Mouse (Mus musculus) MEL (cell line): ENCODE measurements around the gene Ly6g6c. TPM values are rescaled to one million over a fixed set of nuclear protein-coding genes. Genes with fewer than 3 reads are reported as not detected.

Experiments used
- DNase-seq: peaks from one replicate; pipeline ENCODE4 v3.0.0; 2011; ENCODE audit warnings: low read depth, low spot score
- H3K27ac ChIP-seq: 2 replicates; pipeline ENCODE4 v1.5.1; 2012; ENCODE audit warnings: low read depth, mild to moderate bottlenecking, control low read depth, low read length, moderate library complexity; ENCODE audit not compliant: control insufficient read depth
- H3K27me3 ChIP-seq, 2 experiments: fragments of 150-350 bp in 1 of 2; sonication (generic) in 1 of 2; 2 replicates each; pipeline ENCODE4 v1.6.1; 2012; ENCODE audit warnings: low read length in 2 of 2, mild to moderate bottlenecking in 2 of 2, improper control_type of control experiment in 1 of 2, moderate library complexity in 1 of 2; ENCODE audit not compliant: insufficient read depth in 2 of 2, control insufficient read depth in 1 of 2
- H3K36me3 ChIP-seq, 2 experiments: 2 replicates each; pipeline ENCODE4 v1.6.1; 2012 to 2014; ENCODE audit warnings: low read length in 2 of 2, improper control_type of control experiment in 1 of 2, inconsistent platforms in 1 of 2, mild to moderate bottlenecking in 1 of 2; ENCODE audit not compliant: insufficient read depth in 2 of 2, control insufficient read depth in 1 of 2
- H3K4me1 ChIP-seq, 2 experiments: fragments of 150-350 bp in 1 of 2; sonication (generic) in 1 of 2; 2 replicates each; pipeline ENCODE4 v1.6.1; 2012; ENCODE audit warnings: low read length in 2 of 2, improper control_type of control experiment in 1 of 2, mild to moderate bottlenecking in 1 of 2; ENCODE audit not compliant: insufficient read depth in 2 of 2, control insufficient read depth in 1 of 2
- H3K4me3 ChIP-seq, 2 experiments: fragments of 150-350 bp in 1 of 2; sonication (generic) in 1 of 2; 2 replicates each; pipeline ENCODE4 v1.5.1; 2012; ENCODE audit warnings: low read depth in 2 of 2, low read length in 2 of 2, mild to moderate bottlenecking in 2 of 2, moderate library complexity in 2 of 2, control low read depth in 1 of 2, improper control_type of control experiment in 1 of 2; ENCODE audit not compliant: control insufficient read depth in 1 of 2, insufficient read depth in 1 of 2
- H3K79me2 ChIP-seq: 2 replicates; pipeline ENCODE4 v1.6.1; 2012; ENCODE audit warnings: mild to moderate bottlenecking, low read length, moderate library complexity; ENCODE audit not compliant: control insufficient read depth, poor library complexity, insufficient read depth
- H3K9ac ChIP-seq: 2 replicates; pipeline ENCODE4 v1.6.1; 2012; ENCODE audit warnings: low read depth, mild to moderate bottlenecking, control low read depth, low read length, moderate library complexity; ENCODE audit not compliant: control insufficient read depth, poor library complexity, severe bottlenecking
- H3K9me3 ChIP-seq: fragments of 150-350 bp; sonication (generic); replicated peaks from 2 replicates; pipeline ENCODE4 v1.6.1; 2012; ENCODE audit warnings: mild to moderate bottlenecking, low read length, improper control_type of control experiment, moderate library complexity; ENCODE audit not compliant: insufficient read depth
- BHLHE40 ChIP-seq: IDR thresholded peaks from 2 replicates; pipeline ENCODE4 v1.6.1; 2012; ENCODE audit warnings: low read depth, mild to moderate bottlenecking, inconsistent platforms, low read length, improper control_type of control experiment, borderline replicate concordance
- CHD1 ChIP-seq: IDR thresholded peaks from 2 replicates; pipeline ENCODE4 v1.6.1; 2012; ENCODE audit warnings: low read depth, mild to moderate bottlenecking, inconsistent platforms, low read length, improper control_type of control experiment
- CHD2 ChIP-seq: IDR thresholded peaks from 2 replicates; pipeline ENCODE4 v1.6.1; 2011; ENCODE audit warnings: low read length, improper control_type of control experiment
- CTCF ChIP-seq, 3 experiments: IDR thresholded peaks in 2 of 3; conservative IDR thresholded peaks in 1 of 3; 2 replicates each; pipeline ENCODE4 v1.5.1; 2011 to 2012; ENCODE audit warnings: low read length in 3 of 3, low read depth in 2 of 3, mild to moderate bottlenecking in 2 of 3, improper control_type of control experiment in 1 of 3, inconsistent platforms in 1 of 3, mixed read lengths in 1 of 3, moderate library complexity in 1 of 3; ENCODE audit not compliant: control insufficient read depth in 1 of 3, insufficient read depth in 1 of 3, poor library complexity in 1 of 3, severe bottlenecking in 1 of 3
- E2F4 ChIP-seq: IDR thresholded peaks from 2 replicates; pipeline ENCODE4 v1.6.1; 2011; ENCODE audit warnings: low read depth, low read length, improper control_type of control experiment, borderline replicate concordance
- ELF1 ChIP-seq: IDR thresholded peaks from 2 replicates; pipeline ENCODE4 v1.6.1; 2014; ENCODE audit warnings: low read depth, mild to moderate bottlenecking, inconsistent platforms, low read length, improper control_type of control experiment, moderate library complexity
- EP300 ChIP-seq, 2 experiments: IDR thresholded peaks; 2 replicates each; pipeline ENCODE4 v1.6.1; 2011; ENCODE audit warnings: improper control_type of control experiment in 2 of 2, low read length in 2 of 2, low read depth in 1 of 2, mild to moderate bottlenecking in 1 of 2
- ETS1 ChIP-seq: IDR thresholded peaks from 2 replicates; pipeline ENCODE4 v1.6.1; 2012; ENCODE audit warnings: low read depth, mild to moderate bottlenecking, inconsistent platforms, low read length, improper control_type of control experiment, moderate library complexity
- GATA1 ChIP-seq: IDR thresholded peaks from 2 replicates; pipeline ENCODE4 v1.6.1; 2011; ENCODE audit warnings: low read depth, low read length, improper control_type of control experiment
- HCFC1 ChIP-seq: IDR thresholded peaks from 2 replicates; pipeline ENCODE4 v1.6.1; 2012; ENCODE audit warnings: low read depth, mild to moderate bottlenecking, inconsistent platforms, low read length, improper control_type of control experiment, moderate library complexity
- JUND ChIP-seq: IDR thresholded peaks from 2 replicates; pipeline ENCODE4 v1.6.1; 2011; ENCODE audit warnings: low read depth, mild to moderate bottlenecking, improper control_type of control experiment, low read length
- MAFK ChIP-seq: IDR thresholded peaks from 2 replicates; pipeline ENCODE4 v1.6.1; 2011; ENCODE audit warnings: low read depth, mild to moderate bottlenecking, low read length, improper control_type of control experiment, borderline replicate concordance
- MAX ChIP-seq: IDR thresholded peaks from 2 replicates; pipeline ENCODE4 v1.6.1; 2011; ENCODE audit warnings: low read length, improper control_type of control experiment
- MEF2A ChIP-seq: IDR thresholded peaks from 2 replicates; pipeline ENCODE4 v1.6.1; 2014; ENCODE audit warnings: low read depth, mild to moderate bottlenecking, inconsistent platforms, low read length, improper control_type of control experiment; ENCODE audit not compliant: poor library complexity, insufficient replicate concordance, severe bottlenecking; ENCODE audit errors: extremely low read depth
- MYB ChIP-seq: IDR thresholded peaks from 2 replicates; pipeline ENCODE4 v1.6.1; 2011; ENCODE audit warnings: mild to moderate bottlenecking, low read depth, low read length, improper control_type of control experiment
- MYC ChIP-seq: IDR thresholded peaks from 2 replicates; pipeline ENCODE4 v1.6.1; 2011; ENCODE audit warnings: low read depth, mild to moderate bottlenecking, low read length, improper control_type of control experiment, moderate library complexity
- NRF1 ChIP-seq: IDR thresholded peaks from 2 replicates; pipeline ENCODE4 v1.6.1; 2014; ENCODE audit warnings: low read depth, mild to moderate bottlenecking, inconsistent platforms, low read length, improper control_type of control experiment, moderate library complexity; ENCODE audit not compliant: poor library complexity, insufficient read depth, severe bottlenecking
- POLR2A ChIP-seq, 2 experiments: IDR thresholded peaks; 2 replicates each; pipeline ENCODE4 v1.6.1; 2011 to 2012; ENCODE audit warnings: low read length in 2 of 2, mild to moderate bottlenecking in 2 of 2, control low read depth in 1 of 2, improper control_type of control experiment in 1 of 2, low read depth in 1 of 2, moderate library complexity in 1 of 2; ENCODE audit not compliant: control insufficient read depth in 1 of 2, insufficient read depth in 1 of 2, poor library complexity in 1 of 2
- POLR2AphosphoS5 ChIP-seq: IDR thresholded peaks from 2 replicates; pipeline ENCODE4 v1.6.1; 2012; ENCODE audit warnings: low read depth, borderline replicate concordance, mild to moderate bottlenecking, inconsistent platforms, low read length, moderate library complexity, mixed read lengths
- RAD21 ChIP-seq: IDR thresholded peaks from 2 replicates; pipeline ENCODE4 v1.6.1; 2011; ENCODE audit warnings: mild to moderate bottlenecking, low read depth, low read length, improper control_type of control experiment
- RCOR1 ChIP-seq: IDR thresholded peaks from 2 replicates; pipeline ENCODE4 v1.6.1; 2012; ENCODE audit warnings: low read depth, mild to moderate bottlenecking, inconsistent platforms, low read length, improper control_type of control experiment
- SIN3A ChIP-seq: IDR thresholded peaks from 2 replicates; pipeline ENCODE4 v1.6.1; 2012; ENCODE audit warnings: low read length, improper control_type of control experiment, inconsistent platforms
- SMC3 ChIP-seq: IDR thresholded peaks from 2 replicates; pipeline ENCODE4 v1.6.1; 2011; ENCODE audit warnings: low read depth, low read length, improper control_type of control experiment
- TAL1 ChIP-seq: IDR thresholded peaks from 2 replicates; pipeline ENCODE4 v1.6.1; 2012; ENCODE audit warnings: mild to moderate bottlenecking, inconsistent platforms, low read length, moderate library complexity, mixed read lengths
- TCF12 ChIP-seq: IDR thresholded peaks from 2 replicates; pipeline ENCODE4 v1.6.1; 2014; ENCODE audit warnings: low read depth, mild to moderate bottlenecking, inconsistent platforms, low read length, improper control_type of control experiment, moderate library complexity
- UBTF ChIP-seq: IDR thresholded peaks from 2 replicates; pipeline ENCODE4 v1.6.1; 2012; ENCODE audit warnings: low read depth, mild to moderate bottlenecking, inconsistent platforms, low read length, improper control_type of control experiment, moderate library complexity, borderline replicate concordance; ENCODE audit not compliant: insufficient read depth
- USF1 ChIP-seq: IDR thresholded peaks from 2 replicates; pipeline ENCODE4 v1.6.1; 2014; ENCODE audit warnings: low read depth, mild to moderate bottlenecking, inconsistent platforms, low read length, improper control_type of control experiment, moderate library complexity
- ZC3H11A ChIP-seq: IDR thresholded peaks from 2 replicates; pipeline ENCODE4 v1.6.1; 2012; ENCODE audit warnings: low read depth, mild to moderate bottlenecking, inconsistent platforms, low read length, improper control_type of control experiment
- ZKSCAN1 ChIP-seq: IDR thresholded peaks from 2 replicates; pipeline ENCODE4 v1.6.1; 2012; ENCODE audit warnings: low read depth, mild to moderate bottlenecking, inconsistent platforms, low read length, improper control_type of control experiment, moderate library complexity
- ZMIZ1 ChIP-seq: IDR thresholded peaks from 2 replicates; pipeline ENCODE4 v1.6.1; 2012; ENCODE audit warnings: low read depth, mild to moderate bottlenecking, inconsistent platforms, low read length, improper control_type of control experiment, moderate library complexity
- ZNF384 ChIP-seq: IDR thresholded peaks from 2 replicates; pipeline ENCODE4 v1.6.1; 2012; ENCODE audit warnings: low read depth, mild to moderate bottlenecking, inconsistent platforms, low read length, improper control_type of control experiment
- polyA plus RNA-seq, 2 experiments: library from polyadenylated mRNA; stranded (reverse) in 1 of 2; unstranded in 1 of 2; fragments of >175 nt in 1 of 2; fragments of >200 nt in 1 of 2; gene quantifications; 2 replicates each; pipeline versions ENCODE4 v1.2.1 to v1.2.4; 2012; ENCODE audit warnings: low replicate concordance in 2 of 2, low read depth in 1 of 2; ENCODE audit not compliant: insufficient read length in 2 of 2, insufficient read depth in 1 of 2, missing spikeins in 1 of 2
- total RNA-seq: library from RNA; depleted of rRNA; stranded (reverse); fragments of 300-350 nt; gene quantifications from 2 replicates; pipeline ENCODE4 v1.2.3, GENCODE M21; 2012

Gene Ly6g6c
- total and polyA plus RNA-seq, 3 experiments: 0.24 TPM; not detected in 2

GRCm38 (mm10) chr17:35027277-35028068 lies 37.7 kb upstream of the Ly6g6c start, which contains the start of gene Sapcd1 (continued):
- TF ChIP-seq ZC3H11A: no peak
- peak; percentile 31; the same call in 1 of the 2 replicates for TF ChIP-seq GATA1
- TF ChIP-seq MYC: 0 out of 2 replicates have a peak, but pooled peaks have one; percentile 51
- peak; percentile 67 for TF ChIP-seq MAX
- TF ChIP-seq BHLHE40: no peak
- no peak for TF ChIP-seq RAD21
- TF ChIP-seq RCOR1: no peak
- no peak for TF ChIP-seq MAFK
- TF ChIP-seq HCFC1: no peak
- no peak for TF ChIP-seq JUND

GRCm38 (mm10) chr17:35028315-35028714 lies 36.9 kb upstream of the Ly6g6c start:
- TF ChIP-seq MYB: peak; percentile 57; the same call in 1 of the 2 replicates
- no peak for TF ChIP-seq POLR2A (IDR thresholded peaks at IDR 0.05; ENCODE audit: control insufficient read depth in 1 of 2, insufficient read depth in 1 of 2, low read depth in 1 of 2, low read length in 2 of 2, poor library complexity in 1 of 2)
- no peak for TF ChIP-seq CTCF (IDR thresholded peaks at IDR 0.05 in 2 of 3, conservative IDR thresholded peaks at IDR 0.05 in 1 of 3; ENCODE audit: control insufficient read depth in 1 of 3, insufficient read depth in 1 of 3, low read depth in 2 of 3, low read length in 3 of 3, poor library complexity in 1 of 3, severe bottlenecking in 1 of 3)
- TF ChIP-seq MYC: no peak
- no peak for TF ChIP-seq TCF12
- no peak for TF ChIP-seq E2F4
- no peak for TF ChIP-seq UBTF
- no peak for TF ChIP-seq ELF1
- no peak for TF ChIP-seq POLR2AphosphoS5
- TF ChIP-seq ZNF384: no peak
- peak; percentile 68 for TF ChIP-seq TAL1
- TF ChIP-seq GATA1: peak; percentile 42; the same call in 1 of the 2 replicates
- no peak for TF ChIP-seq SMC3
- no peak for TF ChIP-seq CHD1
- no peak for TF ChIP-seq ZKSCAN1
- peak; percentile 81 for TF ChIP-seq ETS1
- no peak for TF ChIP-seq ZMIZ1
- no peak for TF ChIP-seq CHD2
- no peak for TF ChIP-seq MEF2A
- TF ChIP-seq SIN3A: peak; percentile 45
- TF ChIP-seq MAX: 0 out of 2 replicates have a peak, but pooled peaks have one; percentile 11
- TF ChIP-seq USF1: no peak
- TF ChIP-seq NRF1: no peak
- TF ChIP-seq EP300 (IDR thresholded peaks at IDR 0.05; ENCODE audit: low read depth in 1 of 2, low read length in 2 of 2): peak; percentile 39 to 74
- peaks cover 9 to 40% of the 10 kb centered on the region in 2 experiments; a peak in 3 of 4 replicates for H3K4me1 ChIP-seq
- peaks cover 36% of the 10 kb centered on the region for H3K79me2 ChIP-seq
- peaks cover 0 to 34% of the 10 kb centered on the region in 2 experiments; a peak in 2 of 4 replicates for H3K36me3 ChIP-seq
- no peak overlapping the region for H3K4me3 ChIP-seq
- no peaks in the 10 kb centered on the region for H3K27me3 ChIP-seq
- peak overlapping the region; percentile 77 for H3K9ac ChIP-seq
- no peaks in the 10 kb centered on the region for H3K9me3 ChIP-seq
- peak overlapping the region; percentile 85 for H3K27ac ChIP-seq
- peak; percentile 58 for DNase-seq
